Mouse (Mus musculus): ENCODE measurements around the gene Nyap1. TPM values are rescaled to one million over a fixed set of nuclear protein-coding genes. Genes with fewer than 3 reads are reported as not detected.

The Nyap1 gene
- total RNA-seq, 1 experiment from 2014 or later: 0.05 TPM

- no peak for ATAC-seq (replicated peaks; ENCODE audit: low read depth, poor library complexity, severe bottlenecking)
Measured at GRCm38 (mm10) chr5:137713454-137713853, 28.0 kb downstream of the Nyap1 start.

- peak; percentile 68 for ATAC-seq (replicated peaks; ENCODE audit: low read depth, poor library complexity, severe bottlenecking)
Measured at GRCm38 (mm10) chr5:137706913-137707633, 34.3 kb downstream of the Nyap1 start.

- peak; percentile 76 for ATAC-seq (replicated peaks; ENCODE audit: low read depth, poor library complexity, severe bottlenecking)
Measured at GRCm38 (mm10) chr5:137705242-137705641, 36.2 kb downstream of the Nyap1 start.

GRCm38 (mm10) chr5:137699850-137700249, 41.6 kb downstream of the Nyap1 start:
- peak; percentile 36; the same call in 1 of the 2 replicates for ATAC-seq (replicated peaks; ENCODE audit: low read depth, poor library complexity, severe bottlenecking)

- no peak for ATAC-seq (replicated peaks; ENCODE audit: low read depth, poor library complexity, severe bottlenecking)
Measured at GRCm38 (mm10) chr5:137699080-137699479, 42.3 kb downstream of the Nyap1 start.

GRCm38 (mm10) chr5:137695930-137696329, 45.5 kb downstream of the Nyap1 start:
- ATAC-seq (replicated peaks; ENCODE audit: low read depth, poor library complexity, severe bottlenecking): peak; percentile 73

GRCm38 (mm10) chr5:137694796-137695195, 46.6 kb downstream of the Nyap1 start:
- no peak for ATAC-seq (replicated peaks; ENCODE audit: low read depth, poor library complexity, severe bottlenecking)

GRCm38 (mm10) chr5:137691881-137692280, 49.5 kb downstream of the Nyap1 start:
- ATAC-seq (replicated peaks; ENCODE audit: low read depth, poor library complexity, severe bottlenecking): no peak

GRCm38 (mm10) chr5:137690531-137690930, 50.9 kb downstream of the Nyap1 start:
- no peak for ATAC-seq (replicated peaks; ENCODE audit: low read depth, poor library complexity, severe bottlenecking)

GRCm38 (mm10) chr5:137689974-137690373, 51.4 kb downstream of the Nyap1 start:
- no peak for ATAC-seq (replicated peaks; ENCODE audit: low read depth, poor library complexity, severe bottlenecking)

GRCm38 (mm10) chr5:137686127-137686790, 55.1 kb downstream of the Nyap1 start:
- peak; percentile 75 for ATAC-seq (replicated peaks; ENCODE audit: low read depth, poor library complexity, severe bottlenecking)

GRCm38 (mm10) chr5:137685653-137686052, 55.8 kb downstream of the Nyap1 start:
- ATAC-seq (replicated peaks; ENCODE audit: low read depth, poor library complexity, severe bottlenecking): no peak

- peak; percentile 89 for ATAC-seq (replicated peaks; ENCODE audit: low read depth, poor library complexity, severe bottlenecking)
Measured at GRCm38 (mm10) chr5:137684294-137685123, 56.9 kb downstream of the Nyap1 start, which contains the start of gene Agfg2. Gene Agfg2 (minus strand): TSS chr5:137684726.

GRCm38 (mm10) chr5:137683388-137684293, 57.8 kb downstream of the Nyap1 start:
- ATAC-seq (replicated peaks; ENCODE audit: low read depth, poor library complexity, severe bottlenecking): no peak

GRCm38 (mm10) chr5:137682526-137682925, 58.9 kb downstream of the Nyap1 start:
- ATAC-seq (replicated peaks; ENCODE audit: low read depth, poor library complexity, severe bottlenecking): no peak

Other genes starting within 250 kb of the Nyap1 start
- 21.6 and 38.0 TPM in 2 replicates for gene Pop7, start 239.1 kb downstream of the Nyap1 start, total RNA-seq (2017)
- gene Gigyf1, start 223.1 kb downstream of the Nyap1 start, total RNA-seq (2017): 6.7 and 12.5 TPM in 2 replicates
- not detected in 2 replicates for gene Epo, start 208.4 kb downstream of the Nyap1 start, total RNA-seq (2017)
- 190 and 213 TPM in 2 replicates for gene Gnb2, start 208.1 kb downstream of the Nyap1 start, total RNA-seq (2017)
- gene Actl6b, start 188.1 kb downstream of the Nyap1 start, total RNA-seq (2017): not detected in 2 replicates
- 45.3 and 63.4 TPM in 2 replicates for gene Tfr2, start 171.8 kb downstream of the Nyap1 start, total RNA-seq (2017)
- 13.3 and 24.0 TPM in 2 replicates for gene Mospd3, start 140.5 kb downstream of the Nyap1 start, total RNA-seq (2017)
- gene Pcolce, start 127.8 kb downstream of the Nyap1 start, total RNA-seq (2017): not detected in 2 replicates
- not detected in 2 replicates for gene Fbxo24, start 112.6 kb downstream of the Nyap1 start, total RNA-seq (2017)
- gene Lrch4, start 112.5 kb downstream of the Nyap1 start, total RNA-seq (2017): 17.0 and 33.8 TPM in 2 replicates
- 6.0 and 6.5 TPM in 2 replicates for gene Gm20605, start 112.4 kb downstream of the Nyap1 start, total RNA-seq (2017)
- gene Sap25, start 100.3 kb downstream of the Nyap1 start, total RNA-seq (2017): 5.6 and 9.3 TPM in 2 replicates
- not detected in 2 replicates for gene Irs3, start 95.9 kb downstream of the Nyap1 start, total RNA-seq (2017)
- gene Agfg2, start 56.9 kb downstream of the Nyap1 start, total RNA-seq (2017): 10.1 and 15.7 TPM in 2 replicates
- 86.7 and 97.2 TPM in 2 replicates for gene Tsc22d4, start 4.1 kb upstream of the Nyap1 start, total RNA-seq (2017)
- 13.0 and 21.9 TPM in 2 replicates for gene Ppp1r35, start 37.2 kb upstream of the Nyap1 start, total RNA-seq (2017)
- gene Mepce, start 46.0 kb upstream of the Nyap1 start, total RNA-seq (2017): 27.4 and 33.1 TPM in 2 replicates
- 24.1 and 24.3 TPM in 2 replicates for gene Zcwpw1, start 46.2 kb upstream of the Nyap1 start, total RNA-seq (2017)
- gene Pilra, start 94.7 kb upstream of the Nyap1 start, total RNA-seq (2017): 0.69 and 2.1 TPM in 2 replicates
- gene Pilrb1, start 116.5 kb upstream of the Nyap1 start, total RNA-seq (2017): 2.0 and 2.2 TPM in 2 replicates
- gene Pilrb2, start 130.2 kb upstream of the Nyap1 start, total RNA-seq (2017): 0.05 and 1.7 TPM in 2 replicates
- not detected in 2 replicates for gene Cyp3a13, start 180.0 kb upstream of the Nyap1 start, total RNA-seq (2017)
- not detected in 2 replicates for gene Gjc3, start 221.5 kb upstream of the Nyap1 start, total RNA-seq (2017)
- gene Azgp1, start 239.9 kb upstream of the Nyap1 start, total RNA-seq (2017): not detected in 2 replicates

Measured in common myeloid progenitor, adult 5-6 weeks (primary cell).